Mouse (Mus musculus) C2C12 (cell line): ENCODE results near the gene Slc38a6.

ENCODE experiments used
- CTCF ChIP-seq: IDR thresholded peaks from one replicate; pipeline ENCODE4 v1.5.1; 2011; ENCODE audit not compliant: control insufficient read depth, insufficient read depth, insufficient read length
- MAX ChIP-seq: IDR thresholded peaks from one replicate; pipeline ENCODE4 v1.6.1; 2011; ENCODE audit warnings: mild to moderate bottlenecking, control low read depth
- MYOD1 ChIP-seq: IDR thresholded peaks from one replicate; pipeline ENCODE4 v1.6.1; 2011; ENCODE audit warnings: low read depth; ENCODE audit not compliant: control insufficient read depth, insufficient read length
- USF1 ChIP-seq: IDR thresholded peaks from one replicate; pipeline ENCODE4 v1.6.1; 2011; ENCODE audit warnings: low read depth, mild to moderate bottlenecking, control low read depth, moderate library complexity

DNA sequence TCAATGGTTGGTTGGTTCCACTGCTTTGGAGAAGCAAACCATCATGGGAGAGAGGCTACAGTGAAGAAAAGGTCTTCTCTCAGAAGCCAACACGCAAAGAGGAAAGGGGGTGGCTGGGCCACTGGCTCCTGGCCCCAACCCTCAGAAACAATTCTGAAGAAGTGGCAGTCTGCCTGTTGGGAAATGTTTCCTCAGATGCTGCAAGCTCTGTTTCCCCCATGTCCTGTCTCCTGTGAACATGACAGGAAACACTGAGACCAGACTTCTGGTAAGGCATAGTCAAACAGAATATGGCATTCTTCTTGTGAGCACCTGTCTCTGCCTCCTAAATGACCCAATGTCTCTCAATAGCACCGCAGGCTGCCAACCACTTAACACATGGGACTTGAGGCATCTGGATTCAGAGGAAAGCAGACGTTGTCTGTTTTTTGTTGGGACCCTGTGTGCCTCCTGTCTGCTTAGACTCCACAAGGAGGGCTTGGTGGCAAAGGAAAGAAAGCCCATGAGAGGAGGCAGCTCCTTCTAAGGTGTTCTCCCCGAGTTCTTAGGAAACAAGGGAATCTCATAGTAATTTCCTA, 83.9 kb downstream of the Slc38a6 start:
- TF ChIP-seq MAX (no peak), USF1 (no peak), CTCF (no peak), MYOD1 (no peak)
